Mouse (Mus musculus) gastrocnemius, postnatal 14 days (tissue): ENCODE measurements around the gene Gpr173. TPM values are rescaled to one million over a fixed set of nuclear protein-coding genes. Genes with fewer than 3 reads are reported as not detected.

Source experiments
- DNase-seq: peaks from one replicate; pipeline ENCODE4 v3.0.0; 2021; ENCODE audit warnings: mixed read lengths
- intact Hi-C: fragments of 180-260 bp; cut with DNase I; formaldehyde crosslinking; loops from one replicate; pipeline ENCODE4 v1.15.1; 2025; ENCODE audit warnings: low total_unique reads
- total RNA-seq, 2 experiments: library from RNA; stranded (reverse); gene quantifications; 2 replicates each; pipeline ENCODE4 v1.2.3; 2021

Gene Gpr173
- total RNA-seq, 2 experiments from 2014 or later, result 0.97 to 1.6 TPM

DNA sequence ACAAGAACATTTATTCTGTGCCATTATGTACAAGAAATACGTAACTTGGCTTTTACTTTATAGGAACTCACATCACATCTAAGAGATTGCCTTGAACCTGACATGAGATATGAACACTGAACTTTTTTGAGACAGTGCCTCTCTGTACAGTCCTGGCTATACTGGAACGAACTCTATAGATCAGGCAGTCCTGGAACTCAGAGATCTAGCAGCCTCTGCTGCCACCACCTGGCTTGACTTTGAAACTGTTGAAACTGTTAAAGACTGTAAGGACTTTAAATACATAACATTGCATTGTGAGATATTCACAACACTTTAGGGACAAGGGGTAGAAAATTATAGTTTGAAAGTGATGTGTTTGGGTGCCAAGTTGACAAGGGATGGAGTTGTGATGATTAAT lies 60.6 kb downstream of the Gpr173 start:
- intact Hi-C loops, result no loop called here
- DNase-seq, result peak; percentile 7

DNA sequence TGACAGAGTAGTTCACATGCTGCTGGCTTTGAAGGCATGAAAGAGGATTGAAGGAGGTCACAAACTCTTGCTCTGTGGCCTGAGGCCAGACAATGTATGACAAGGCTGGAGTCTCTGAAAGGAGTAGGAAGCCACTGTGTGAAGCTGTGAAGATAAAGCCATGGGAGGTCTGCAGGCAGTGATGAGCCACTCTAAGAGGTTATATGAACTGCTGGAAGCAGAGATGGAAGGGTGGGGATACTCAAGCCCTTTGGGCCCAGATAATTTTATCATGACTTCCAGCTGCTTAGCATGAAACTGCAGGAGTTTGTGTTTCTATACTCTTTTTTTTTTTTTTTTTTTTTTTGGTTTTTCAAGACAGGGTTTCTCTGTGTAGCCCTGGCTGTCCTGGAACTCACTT lies 61.1 kb downstream of the Gpr173 start:
- intact Hi-C loops, result no loop called here
- DNase-seq, result no peak

DNA sequence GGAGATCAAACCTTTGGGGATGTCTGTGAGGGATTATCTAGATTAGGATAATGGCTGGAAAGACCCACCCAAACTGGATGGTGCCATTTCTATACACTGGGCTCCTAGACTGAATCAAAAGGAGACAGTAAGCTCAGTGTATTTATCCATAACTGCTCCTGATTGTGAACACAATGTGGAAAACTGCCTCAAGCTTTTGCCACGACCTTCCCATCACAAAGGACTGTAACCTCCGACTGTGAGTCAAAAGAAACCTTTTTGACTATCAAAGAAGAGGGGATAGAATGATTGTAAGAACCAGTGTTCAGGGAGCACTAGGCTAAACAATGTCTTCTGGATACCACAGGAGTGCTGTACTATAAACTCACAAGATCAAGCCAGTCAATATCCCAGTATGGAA lies 62.3 kb downstream of the Gpr173 start:
- intact Hi-C loops, result no loop called here
- DNase-seq, result no peak

Other genes starting within 250 kb of the Gpr173 start
- gene Iqsec2, start 224.4 kb downstream of the Gpr173 start, total RNA-seq, result 10 to 100 TPM; 15.7 to 18.3 TPM
- 10 to 100 TPM; 18.6 to 24.0 TPM for gene Kdm5c, start 135.7 kb downstream of the Gpr173 start, total RNA-seq
- gene Kantr, start 41.2 kb downstream of the Gpr173 start, total RNA-seq, result 1 to 10 TPM; 2.0 to 3.3 TPM
- gene Tspyl2, start 26.3 kb downstream of the Gpr173 start, total RNA-seq, result 10 to 100 TPM in 1 of 2 experiments, 1 to 10 TPM in 1; 7.5 to 10.3 TPM
- not detected for gene Cldn34a, start 194.6 kb upstream of the Gpr173 start, total RNA-seq